Mouse (Mus musculus) ovary, adult 2 months (tissue): Measurements from ENCODE around the gene Olfr996. TPM values are rescaled to one million over a fixed set of nuclear protein-coding genes. Genes with fewer than 3 reads are reported as not detected.

Experiments used
- polyA plus RNA-seq: library from polyadenylated mRNA; depleted of rRNA; stranded (reverse); fragments of >200 nt; gene quantifications from 2 replicates; pipeline ENCODE4 v1.2.3, GENCODE M21; 2012; rRNA removed

Gene Olfr996
- not detected in 2 replicates for polyA plus RNA-seq

GRCm38 (mm10) chr2:85578915-85579314 lies at the start of gene Olfr996:
TSS of gene Olfr996 (plus strand) at chr2:85579215.

GRCm38 (mm10) chr2:85588648-85589047 lies 9.6 kb downstream of the Olfr996 start, which contains the start of gene Olfr998:
TSS of gene Olfr998 (plus strand) at chr2:85588948.

GRCm38 (mm10) chr2:85611803-85612202 lies 32.8 kb downstream of the Olfr996 start, which contains the start of gene Olfr1000:
TSS of gene Olfr1000 (minus strand) at chr2:85611903.

Other genes starting within 250 kb of the Olfr996 start
- gene Olfr987, start 239.9 kb upstream of the Olfr996 start, polyA plus RNA-seq = not detected in 2 replicates
- not detected in 2 replicates for gene Olfr988, start 216.0 kb upstream of the Olfr996 start, polyA plus RNA-seq
- gene Olfr992, start 169.7 kb upstream of the Olfr996 start, polyA plus RNA-seq = not detected in 2 replicates
- gene Olfr993, start 164.3 kb upstream of the Olfr996 start, polyA plus RNA-seq = not detected in 2 replicates
- not detected in 2 replicates for gene Olfr994, start 142.8 kb upstream of the Olfr996 start, polyA plus RNA-seq
- gene Olfr995, start 135.6 kb upstream of the Olfr996 start, polyA plus RNA-seq = not detected in 2 replicates
- 6.7 and 7.1 TPM in 2 replicates for gene 4833423E24Rik, start 60.2 kb upstream of the Olfr996 start, polyA plus RNA-seq
- gene Olfr998, start 9.7 kb downstream of the Olfr996 start, polyA plus RNA-seq = not detected in 2 replicates
- not detected in 2 replicates for gene Olfr1000, start 32.7 kb downstream of the Olfr996 start, polyA plus RNA-seq
- not detected in 2 replicates for gene Olfr1002, start 71.5 kb downstream of the Olfr996 start, polyA plus RNA-seq
- not detected in 2 replicates for gene Olfr154, start 85.2 kb downstream of the Olfr996 start, polyA plus RNA-seq
- gene Olfr1006, start 99.6 kb downstream of the Olfr996 start, polyA plus RNA-seq = not detected in 2 replicates
- gene Olfr1008, start 110.2 kb downstream of the Olfr996 start, polyA plus RNA-seq = not detected in 2 replicates
- not detected in 2 replicates for gene Olfr1009, start 136.2 kb downstream of the Olfr996 start, polyA plus RNA-seq
- gene Olfr1012, start 183.6 kb downstream of the Olfr996 start, polyA plus RNA-seq = not detected in 2 replicates
- gene Olfr1013, start 187.9 kb downstream of the Olfr996 start, polyA plus RNA-seq = not detected in 2 replicates
- not detected in 2 replicates for gene Olfr1014, start 193.5 kb downstream of the Olfr996 start, polyA plus RNA-seq
- not detected in 2 replicates for gene Olfr1015, start 202.8 kb downstream of the Olfr996 start, polyA plus RNA-seq
- not detected in 2 replicates for gene Olfr1016, start 223.3 kb downstream of the Olfr996 start, polyA plus RNA-seq
- gene Olfr1018, start 239.3 kb downstream of the Olfr996 start, polyA plus RNA-seq = not detected in 2 replicates